Mouse (Mus musculus) inflammation-experienced regulatory T-cells, adult 6 months (primary cell): Measurements from ENCODE around the gene Rbl2. TPM values are rescaled to one million over a fixed set of nuclear protein-coding genes. Genes with fewer than 3 reads are reported as not detected.

Source experiments
- ATAC-seq: one replicate; pipeline ENCODE4 v1.8.0; 2017
- polyA plus RNA-seq, 3 experiments: library from polyadenylated mRNA; unstranded; fragments of 100-300 nt; shearing (Covaris generic); gene quantifications; one replicate each; pipeline ENCODE4 v1.2.1; 2017

Rbl2 gene
- polyA plus RNA-seq, 3 experiments from 2014 or later = 95.6 to 217 (median 139) TPM

- ATAC-seq = peak; percentile 81
Measured at GRCm38 (mm10) chr8:91111868-91112477, 42.1 kb downstream of the Rbl2 start.

- ATAC-seq = no peak
Measured at GRCm38 (mm10) chr8:91114428-91114827, 44.6 kb downstream of the Rbl2 start.

GRCm38 (mm10) chr8:91114910-91115309 lies 45.1 kb downstream of the Rbl2 start:
- no peak for ATAC-seq

GRCm38 (mm10) chr8:91117537-91117936 lies 47.7 kb downstream of the Rbl2 start:
- ATAC-seq = no peak

- peak; percentile 50 for ATAC-seq
Measured at GRCm38 (mm10) chr8:91118131-91118530, 48.3 kb downstream of the Rbl2 start.

GRCm38 (mm10) chr8:91124315-91124714 lies 54.5 kb downstream of the Rbl2 start:
- ATAC-seq = no peak

GRCm38 (mm10) chr8:91126786-91127185 lies 56.9 kb downstream of the Rbl2 start:
- no peak for ATAC-seq

- ATAC-seq = no peak
Measured at GRCm38 (mm10) chr8:91132731-91133130, 62.9 kb downstream of the Rbl2 start.

GRCm38 (mm10) chr8:91133441-91134069 lies 63.7 kb downstream of the Rbl2 start:
- ATAC-seq = peak; percentile 44

- ATAC-seq = peak; percentile 97
Measured at GRCm38 (mm10) chr8:91134070-91134475, 64.2 kb downstream of the Rbl2 start.

GRCm38 (mm10) chr8:91134659-91135058 lies 64.8 kb downstream of the Rbl2 start:
- no peak for ATAC-seq

GRCm38 (mm10) chr8:91135308-91136181 lies 65.7 kb downstream of the Rbl2 start:
- no peak for ATAC-seq

GRCm38 (mm10) chr8:91140828-91141227 lies 71.0 kb downstream of the Rbl2 start:
- no peak for ATAC-seq

GRCm38 (mm10) chr8:91147715-91148114 lies 77.9 kb downstream of the Rbl2 start:
- peak; percentile 71 for ATAC-seq

GRCm38 (mm10) chr8:91148643-91149178 lies 78.9 kb downstream of the Rbl2 start:
- ATAC-seq = no peak

GRCm38 (mm10) chr8:91149298-91149697 lies 79.4 kb downstream of the Rbl2 start:
- no peak for ATAC-seq

GRCm38 (mm10) chr8:91151531-91151930 lies 81.7 kb downstream of the Rbl2 start:
- ATAC-seq = no peak

- no peak for ATAC-seq
Measured at GRCm38 (mm10) chr8:91153831-91154230, 84.0 kb downstream of the Rbl2 start.

- ATAC-seq = no peak
Measured at GRCm38 (mm10) chr8:91154564-91154963, 84.7 kb downstream of the Rbl2 start.

- no peak for ATAC-seq
Measured at GRCm38 (mm10) chr8:91158617-91159016, 88.8 kb downstream of the Rbl2 start.

GRCm38 (mm10) chr8:91159959-91160800 lies 90.3 kb downstream of the Rbl2 start:
- peak; percentile 92 for ATAC-seq

- ATAC-seq = no peak
Measured at GRCm38 (mm10) chr8:91170152-91170551, 100.3 kb downstream of the Rbl2 start.
